Mouse (Mus musculus): ENCODE data around the gene Qpct. TPM values are rescaled to one million over a fixed set of nuclear protein-coding genes. Genes with fewer than 3 reads are reported as not detected.

Qpct gene
- polyA plus RNA-seq, 1 experiment from 2014 or later, result 41.6 TPM

- 83% methylated on average over 11 of the region's 11 CpGs for WGBS
- Histone ChIP-seq H3K9me3 (ENCODE audit: control insufficient read depth, low read length) (no peaks in the 10 kb centered on the region), H3K9ac (ENCODE audit: low read length) (no peak overlapping the region)
Observed at GRCm38 (mm10) chr17:79071951-79072350, 20.2 kb downstream of the Qpct start.

DNA sequence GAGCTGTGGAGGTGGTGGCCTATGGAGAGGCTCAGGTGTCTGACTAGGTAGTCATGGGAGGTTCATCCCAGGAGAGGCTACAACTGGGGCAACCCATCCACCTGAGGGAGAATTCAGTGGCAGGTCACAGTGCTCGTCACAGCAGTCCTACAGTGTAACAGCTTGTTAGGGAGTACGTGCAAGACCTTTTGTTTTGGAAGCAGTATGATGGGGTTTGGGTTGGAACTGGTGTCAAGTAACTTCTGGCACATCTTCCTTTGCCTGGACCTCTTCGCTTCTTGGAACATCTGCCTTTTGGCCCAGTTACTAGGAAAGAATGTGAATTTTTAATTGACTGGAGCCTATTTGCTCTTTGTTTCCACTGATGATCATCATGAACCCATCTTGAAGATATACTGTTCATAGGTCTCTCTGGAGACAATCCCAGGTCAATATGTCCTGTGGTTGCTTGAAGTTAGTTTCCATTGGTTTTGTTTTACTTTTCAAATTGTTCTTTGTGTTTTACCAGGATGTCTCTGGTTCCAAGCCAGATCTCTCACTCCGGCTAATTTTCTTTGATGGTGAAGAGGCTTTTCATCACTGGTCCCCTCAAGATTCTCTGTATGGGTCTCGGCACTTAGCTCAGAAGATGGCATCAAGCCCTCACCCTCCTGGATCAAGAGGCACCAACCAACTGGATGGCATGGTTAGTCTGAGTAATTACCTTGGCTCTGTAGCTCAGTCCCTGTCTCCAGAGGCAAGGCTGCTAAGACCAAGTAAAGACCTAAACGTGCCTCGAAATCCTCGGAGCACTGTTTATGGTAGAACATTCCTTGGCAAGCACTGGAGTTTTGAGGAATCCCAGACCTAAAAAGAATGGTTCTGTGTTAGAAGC is 25.5 kb downstream of the Qpct start:
- H3K27ac ChIP-seq (replicated peaks in 1 of 2; ENCODE audit: control insufficient read depth in 1 of 2, insufficient read depth in 1 of 2, low read depth in 2 of 2, low read length in 2 of 2), result no peak overlapping the region
- H3K9ac ChIP-seq (ENCODE audit: low read length), result no peak overlapping the region
- WGBS, result 78% methylated on average over 8 of the region's 8 CpGs
- H3K9me3 ChIP-seq (ENCODE audit: control insufficient read depth, low read length), result no peaks in the 10 kb centered on the region
- no peaks in the 10 kb centered on the region for H3K27me3 ChIP-seq (ENCODE audit: control insufficient read depth, insufficient read depth, low read length)
- ATAC-seq (ENCODE audit: insufficient number of reproducible peaks, insufficient read depth, low FRiP score, low read depth), result no peak
- no peak overlapping the region for H3K4me3 ChIP-seq (ENCODE audit: control insufficient read depth in 1 of 2, insufficient read depth in 1 of 2, low read depth in 1 of 2, low read length in 2 of 2)
- no peaks in the 10 kb centered on the region for H3K36me3 ChIP-seq (ENCODE audit: control insufficient read depth, insufficient read depth, low read length)
- H3K4me2 ChIP-seq (ENCODE audit: low read length), result no peak overlapping the region
- H3K4me1 ChIP-seq (ENCODE audit: control insufficient read depth in 2 of 2, insufficient read depth in 2 of 2, low read length in 2 of 2), result no peaks in the 10 kb centered on the region

More at GRCm38 (mm10) chr17:79071951-79072350, 20.2 kb downstream of the Qpct start:
- H3K4me1 ChIP-seq (ENCODE audit: control insufficient read depth in 2 of 2, insufficient read depth in 2 of 2, low read length in 2 of 2), result no peaks in the 10 kb centered on the region
- no peaks in the 10 kb centered on the region for H3K27me3 ChIP-seq (ENCODE audit: control insufficient read depth, insufficient read depth, low read length)
- no peak overlapping the region for H3K27ac ChIP-seq (replicated peaks in 1 of 2; ENCODE audit: control insufficient read depth in 1 of 2, insufficient read depth in 1 of 2, low read depth in 2 of 2, low read length in 2 of 2)
- H3K36me3 ChIP-seq (ENCODE audit: control insufficient read depth, insufficient read depth, low read length), result no peaks in the 10 kb centered on the region
- no peak overlapping the region for H3K4me3 ChIP-seq (ENCODE audit: control insufficient read depth in 1 of 2, insufficient read depth in 1 of 2, low read depth in 1 of 2, low read length in 2 of 2)
- no peak for ATAC-seq (ENCODE audit: insufficient number of reproducible peaks, insufficient read depth, low FRiP score, low read depth)
- no peak overlapping the region for H3K4me2 ChIP-seq (ENCODE audit: low read length)

- no peaks in the 10 kb centered on the region for H3K4me1 ChIP-seq (ENCODE audit: control insufficient read depth in 2 of 2, insufficient read depth in 2 of 2, low read length in 2 of 2)
- H3K27me3 ChIP-seq (ENCODE audit: control insufficient read depth, insufficient read depth, low read length), result no peaks in the 10 kb centered on the region
- H3K4me2 ChIP-seq (ENCODE audit: low read length), result no peak overlapping the region
- H3K4me3 ChIP-seq (ENCODE audit: control insufficient read depth in 1 of 2, insufficient read depth in 1 of 2, low read depth in 1 of 2, low read length in 2 of 2), result no peak overlapping the region
- no peak for ATAC-seq (ENCODE audit: insufficient number of reproducible peaks, insufficient read depth, low FRiP score, low read depth)
- no peaks in the 10 kb centered on the region for H3K36me3 ChIP-seq (ENCODE audit: control insufficient read depth, insufficient read depth, low read length)
- H3K27ac ChIP-seq (replicated peaks in 1 of 2; ENCODE audit: control insufficient read depth in 1 of 2, insufficient read depth in 1 of 2, low read depth in 2 of 2, low read length in 2 of 2), result no peak overlapping the region
- H3K9me3 ChIP-seq (ENCODE audit: control insufficient read depth, low read length), result no peaks in the 10 kb centered on the region
- 89% methylated on average over 1 of the region's 1 CpGs for WGBS
- H3K9ac ChIP-seq (ENCODE audit: low read length), result no peak overlapping the region
Observed at GRCm38 (mm10) chr17:79077848-79078146, 26.1 kb downstream of the Qpct start.

DNA sequence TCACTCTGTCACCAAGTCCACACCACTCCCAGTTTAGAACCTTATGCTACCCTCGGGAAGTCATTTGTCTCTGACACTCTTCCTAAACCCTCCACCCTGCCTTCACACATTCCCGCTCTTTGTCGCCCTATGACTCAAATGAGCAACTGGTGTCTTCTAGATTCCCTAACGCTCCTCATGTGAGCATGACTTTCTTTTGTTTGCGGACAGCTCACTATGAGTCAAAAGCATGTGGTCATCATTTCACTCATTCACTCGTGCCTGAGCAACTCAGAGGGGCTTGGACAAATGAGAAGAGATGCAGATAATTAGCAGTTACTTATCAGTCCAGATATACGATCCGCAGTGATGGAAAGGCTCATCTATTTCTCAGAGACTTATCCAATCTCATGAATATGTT is 26.5 kb downstream of the Qpct start:
- Histone ChIP-seq H3K9me3 (ENCODE audit: control insufficient read depth, low read length) (no peaks in the 10 kb centered on the region), H3K36me3 (ENCODE audit: control insufficient read depth, insufficient read depth, low read length) (no peaks in the 10 kb centered on the region), H3K4me1 (ENCODE audit: control insufficient read depth in 2 of 2, insufficient read depth in 2 of 2, low read length in 2 of 2) (no peaks in the 10 kb centered on the region), H3K27me3 (ENCODE audit: control insufficient read depth, insufficient read depth, low read length) (no peaks in the 10 kb centered on the region), H3K27ac (replicated peaks in 1 of 2; ENCODE audit: control insufficient read depth in 1 of 2, insufficient read depth in 1 of 2, low read depth in 2 of 2, low read length in 2 of 2) (no peak overlapping the region), H3K4me2 (ENCODE audit: low read length) (no peak overlapping the region), H3K4me3 (ENCODE audit: control insufficient read depth in 1 of 2, insufficient read depth in 1 of 2, low read depth in 1 of 2, low read length in 2 of 2) (no peak overlapping the region), H3K9ac (ENCODE audit: low read length) (no peak overlapping the region)
- ATAC-seq (ENCODE audit: insufficient number of reproducible peaks, insufficient read depth, low FRiP score, low read depth), result no peak
- 82% methylated on average over 8 of the region's 8 CpGs for WGBS

- Histone ChIP-seq H3K4me3 (ENCODE audit: control insufficient read depth in 1 of 2, insufficient read depth in 1 of 2, low read depth in 1 of 2, low read length in 2 of 2) (no peak overlapping the region), H3K9me3 (ENCODE audit: control insufficient read depth, low read length) (no peaks in the 10 kb centered on the region), H3K36me3 (ENCODE audit: control insufficient read depth, insufficient read depth, low read length) (no peaks in the 10 kb centered on the region), H3K9ac (ENCODE audit: low read length) (no peak overlapping the region), H3K4me1 (ENCODE audit: control insufficient read depth in 2 of 2, insufficient read depth in 2 of 2, low read length in 2 of 2) (peaks cover 0 to 10% of the 10 kb centered on the region in 2 experiments; a peak in 2 of 4 replicates), H3K27ac (replicated peaks in 1 of 2; ENCODE audit: control insufficient read depth in 1 of 2, insufficient read depth in 1 of 2, low read depth in 2 of 2, low read length in 2 of 2) (peak overlapping the region in 1 of 2 experiments; percentile 48; a peak in 1 of 4 replicates), H3K27me3 (ENCODE audit: control insufficient read depth, insufficient read depth, low read length) (no peaks in the 10 kb centered on the region), H3K4me2 (ENCODE audit: low read length) (0 out of 2 replicates have a peak overlapping the region, but pooled peaks have one; percentile 11)
- no peak for ATAC-seq (ENCODE audit: insufficient number of reproducible peaks, insufficient read depth, low FRiP score, low read depth)
- 3% methylated on average over 1 of the region's 1 CpGs for WGBS
Observed at GRCm38 (mm10) chr17:79091710-79092109, 40.0 kb downstream of the Qpct start.

GRCm38 (mm10) chr17:79093286-79093975 is 41.7 kb downstream of the Qpct start:
- Histone ChIP-seq H3K4me3 (ENCODE audit: control insufficient read depth in 1 of 2, insufficient read depth in 1 of 2, low read depth in 1 of 2, low read length in 2 of 2) (no peak overlapping the region), H3K9ac (ENCODE audit: low read length) (no peak overlapping the region), H3K27ac (replicated peaks in 1 of 2; ENCODE audit: control insufficient read depth in 1 of 2, insufficient read depth in 1 of 2, low read depth in 2 of 2, low read length in 2 of 2) (peak overlapping the region in 1 of 2 experiments; percentile 34; a peak in 1 of 4 replicates), H3K4me2 (ENCODE audit: low read length) (no peak overlapping the region), H3K36me3 (ENCODE audit: control insufficient read depth, insufficient read depth, low read length) (no peaks in the 10 kb centered on the region), H3K9me3 (ENCODE audit: control insufficient read depth, low read length) (no peaks in the 10 kb centered on the region), H3K27me3 (ENCODE audit: control insufficient read depth, insufficient read depth, low read length) (no peaks in the 10 kb centered on the region), H3K4me1 (ENCODE audit: control insufficient read depth in 2 of 2, insufficient read depth in 2 of 2, low read length in 2 of 2) (peaks cover 0 to 10% of the 10 kb centered on the region in 2 experiments; a peak in 2 of 4 replicates)
- ATAC-seq (ENCODE audit: insufficient number of reproducible peaks, insufficient read depth, low FRiP score, low read depth), result no peak
- WGBS, result 77% methylated on average over 5 of the region's 5 CpGs

GRCm38 (mm10) chr17:79095624-79096023 is 43.9 kb downstream of the Qpct start:
- WGBS, result 67% methylated on average over 2 of the region's 2 CpGs

More at GRCm38 (mm10) chr17:79095624-79096023, 43.9 kb downstream of the Qpct start:
- H3K9ac ChIP-seq (ENCODE audit: low read length), result no peak overlapping the region
- H3K4me3 ChIP-seq (ENCODE audit: control insufficient read depth in 1 of 2, insufficient read depth in 1 of 2, low read depth in 1 of 2, low read length in 2 of 2), result no peak overlapping the region
- no peak overlapping the region for H3K4me2 ChIP-seq (ENCODE audit: low read length)
- peaks cover 0 to 10% of the 10 kb centered on the region in 2 experiments; a peak in 2 of 4 replicates for H3K4me1 ChIP-seq (ENCODE audit: control insufficient read depth in 2 of 2, insufficient read depth in 2 of 2, low read length in 2 of 2)
- no peak for ATAC-seq (ENCODE audit: insufficient number of reproducible peaks, insufficient read depth, low FRiP score, low read depth)
- no peaks in the 10 kb centered on the region for H3K27me3 ChIP-seq (ENCODE audit: control insufficient read depth, insufficient read depth, low read length)
- H3K9me3 ChIP-seq (ENCODE audit: control insufficient read depth, low read length), result no peaks in the 10 kb centered on the region
- no peaks in the 10 kb centered on the region for H3K36me3 ChIP-seq (ENCODE audit: control insufficient read depth, insufficient read depth, low read length)
- H3K27ac ChIP-seq (replicated peaks in 1 of 2; ENCODE audit: control insufficient read depth in 1 of 2, insufficient read depth in 1 of 2, low read depth in 2 of 2, low read length in 2 of 2), result no peak overlapping the region

Measured in heart, embryonic 14.5 days (tissue).